Mouse (Mus musculus) MEL (cell line): ENCODE measurements around the gene Prdm16. TPM values are rescaled to one million over a fixed set of nuclear protein-coding genes. Genes with fewer than 3 reads are reported as not detected.

Experiments
- DNase-seq: peaks from one replicate; pipeline ENCODE4 v3.0.0; 2011; ENCODE audit warnings: low read depth, low spot score
- H3K27ac ChIP-seq: 2 replicates; pipeline ENCODE4 v1.5.1; 2012; ENCODE audit warnings: low read depth, mild to moderate bottlenecking, control low read depth, low read length, moderate library complexity; ENCODE audit not compliant: control insufficient read depth
- H3K27me3 ChIP-seq, 2 experiments: fragments of 150-350 bp in 1 of 2; sonication (generic) in 1 of 2; 2 replicates each; pipeline ENCODE4 v1.6.1; 2012; ENCODE audit warnings: low read length in 2 of 2, mild to moderate bottlenecking in 2 of 2, improper control_type of control experiment in 1 of 2, moderate library complexity in 1 of 2; ENCODE audit not compliant: insufficient read depth in 2 of 2, control insufficient read depth in 1 of 2
- H3K36me3 ChIP-seq, 2 experiments: 2 replicates each; pipeline ENCODE4 v1.6.1; 2012 to 2014; ENCODE audit warnings: low read length in 2 of 2, improper control_type of control experiment in 1 of 2, inconsistent platforms in 1 of 2, mild to moderate bottlenecking in 1 of 2; ENCODE audit not compliant: insufficient read depth in 2 of 2, control insufficient read depth in 1 of 2
- H3K4me1 ChIP-seq, 2 experiments: fragments of 150-350 bp in 1 of 2; sonication (generic) in 1 of 2; 2 replicates each; pipeline ENCODE4 v1.6.1; 2012; ENCODE audit warnings: low read length in 2 of 2, improper control_type of control experiment in 1 of 2, mild to moderate bottlenecking in 1 of 2; ENCODE audit not compliant: insufficient read depth in 2 of 2, control insufficient read depth in 1 of 2
- H3K4me3 ChIP-seq, 2 experiments: fragments of 150-350 bp in 1 of 2; sonication (generic) in 1 of 2; 2 replicates each; pipeline ENCODE4 v1.5.1; 2012; ENCODE audit warnings: low read depth in 2 of 2, low read length in 2 of 2, mild to moderate bottlenecking in 2 of 2, moderate library complexity in 2 of 2, control low read depth in 1 of 2, improper control_type of control experiment in 1 of 2; ENCODE audit not compliant: control insufficient read depth in 1 of 2, insufficient read depth in 1 of 2
- H3K79me2 ChIP-seq: 2 replicates; pipeline ENCODE4 v1.6.1; 2012; ENCODE audit warnings: mild to moderate bottlenecking, low read length, moderate library complexity; ENCODE audit not compliant: control insufficient read depth, poor library complexity, insufficient read depth
- H3K9ac ChIP-seq: 2 replicates; pipeline ENCODE4 v1.6.1; 2012; ENCODE audit warnings: low read depth, mild to moderate bottlenecking, control low read depth, low read length, moderate library complexity; ENCODE audit not compliant: control insufficient read depth, poor library complexity, severe bottlenecking
- H3K9me3 ChIP-seq: fragments of 150-350 bp; sonication (generic); replicated peaks from 2 replicates; pipeline ENCODE4 v1.6.1; 2012; ENCODE audit warnings: mild to moderate bottlenecking, low read length, improper control_type of control experiment, moderate library complexity; ENCODE audit not compliant: insufficient read depth
- CHD1 ChIP-seq: IDR thresholded peaks from 2 replicates; pipeline ENCODE4 v1.6.1; 2012; ENCODE audit warnings: low read depth, mild to moderate bottlenecking, inconsistent platforms, low read length, improper control_type of control experiment
- CHD2 ChIP-seq: IDR thresholded peaks from 2 replicates; pipeline ENCODE4 v1.6.1; 2011; ENCODE audit warnings: low read length, improper control_type of control experiment
- CTCF ChIP-seq, 3 experiments: IDR thresholded peaks in 2 of 3; conservative IDR thresholded peaks in 1 of 3; 2 replicates each; pipeline ENCODE4 v1.5.1; 2011 to 2012; ENCODE audit warnings: low read length in 3 of 3, low read depth in 2 of 3, mild to moderate bottlenecking in 2 of 3, improper control_type of control experiment in 1 of 3, inconsistent platforms in 1 of 3, mixed read lengths in 1 of 3, moderate library complexity in 1 of 3; ENCODE audit not compliant: control insufficient read depth in 1 of 3, insufficient read depth in 1 of 3, poor library complexity in 1 of 3, severe bottlenecking in 1 of 3
- E2F4 ChIP-seq: IDR thresholded peaks from 2 replicates; pipeline ENCODE4 v1.6.1; 2011; ENCODE audit warnings: low read depth, low read length, improper control_type of control experiment, borderline replicate concordance
- EP300 ChIP-seq, 2 experiments: IDR thresholded peaks; 2 replicates each; pipeline ENCODE4 v1.6.1; 2011; ENCODE audit warnings: improper control_type of control experiment in 2 of 2, low read length in 2 of 2, low read depth in 1 of 2, mild to moderate bottlenecking in 1 of 2
- GATA1 ChIP-seq: IDR thresholded peaks from 2 replicates; pipeline ENCODE4 v1.6.1; 2011; ENCODE audit warnings: low read depth, low read length, improper control_type of control experiment
- HCFC1 ChIP-seq: IDR thresholded peaks from 2 replicates; pipeline ENCODE4 v1.6.1; 2012; ENCODE audit warnings: low read depth, mild to moderate bottlenecking, inconsistent platforms, low read length, improper control_type of control experiment, moderate library complexity
- MAX ChIP-seq: IDR thresholded peaks from 2 replicates; pipeline ENCODE4 v1.6.1; 2011; ENCODE audit warnings: low read length, improper control_type of control experiment
- MEF2A ChIP-seq: IDR thresholded peaks from 2 replicates; pipeline ENCODE4 v1.6.1; 2014; ENCODE audit warnings: low read depth, mild to moderate bottlenecking, inconsistent platforms, low read length, improper control_type of control experiment; ENCODE audit not compliant: poor library complexity, insufficient replicate concordance, severe bottlenecking; ENCODE audit errors: extremely low read depth
- MYB ChIP-seq: IDR thresholded peaks from 2 replicates; pipeline ENCODE4 v1.6.1; 2011; ENCODE audit warnings: mild to moderate bottlenecking, low read depth, low read length, improper control_type of control experiment
- MYC ChIP-seq: IDR thresholded peaks from 2 replicates; pipeline ENCODE4 v1.6.1; 2011; ENCODE audit warnings: low read depth, mild to moderate bottlenecking, low read length, improper control_type of control experiment, moderate library complexity
- NRF1 ChIP-seq: IDR thresholded peaks from 2 replicates; pipeline ENCODE4 v1.6.1; 2014; ENCODE audit warnings: low read depth, mild to moderate bottlenecking, inconsistent platforms, low read length, improper control_type of control experiment, moderate library complexity; ENCODE audit not compliant: poor library complexity, insufficient read depth, severe bottlenecking
- POLR2AphosphoS5 ChIP-seq: IDR thresholded peaks from 2 replicates; pipeline ENCODE4 v1.6.1; 2012; ENCODE audit warnings: low read depth, borderline replicate concordance, mild to moderate bottlenecking, inconsistent platforms, low read length, moderate library complexity, mixed read lengths
- RAD21 ChIP-seq: IDR thresholded peaks from 2 replicates; pipeline ENCODE4 v1.6.1; 2011; ENCODE audit warnings: mild to moderate bottlenecking, low read depth, low read length, improper control_type of control experiment
- SIN3A ChIP-seq: IDR thresholded peaks from 2 replicates; pipeline ENCODE4 v1.6.1; 2012; ENCODE audit warnings: low read length, improper control_type of control experiment, inconsistent platforms
- SMC3 ChIP-seq: IDR thresholded peaks from 2 replicates; pipeline ENCODE4 v1.6.1; 2011; ENCODE audit warnings: low read depth, low read length, improper control_type of control experiment
- TAL1 ChIP-seq: IDR thresholded peaks from 2 replicates; pipeline ENCODE4 v1.6.1; 2012; ENCODE audit warnings: mild to moderate bottlenecking, inconsistent platforms, low read length, moderate library complexity, mixed read lengths
- TCF12 ChIP-seq: IDR thresholded peaks from 2 replicates; pipeline ENCODE4 v1.6.1; 2014; ENCODE audit warnings: low read depth, mild to moderate bottlenecking, inconsistent platforms, low read length, improper control_type of control experiment, moderate library complexity
- ZC3H11A ChIP-seq: IDR thresholded peaks from 2 replicates; pipeline ENCODE4 v1.6.1; 2012; ENCODE audit warnings: low read depth, mild to moderate bottlenecking, inconsistent platforms, low read length, improper control_type of control experiment
- ZMIZ1 ChIP-seq: IDR thresholded peaks from 2 replicates; pipeline ENCODE4 v1.6.1; 2012; ENCODE audit warnings: low read depth, mild to moderate bottlenecking, inconsistent platforms, low read length, improper control_type of control experiment, moderate library complexity
- polyA plus RNA-seq, 2 experiments: library from polyadenylated mRNA; stranded (reverse) in 1 of 2; unstranded in 1 of 2; fragments of >175 nt in 1 of 2; fragments of >200 nt in 1 of 2; gene quantifications; 2 replicates each; pipeline versions ENCODE4 v1.2.1 to v1.2.4; 2012; ENCODE audit warnings: low replicate concordance in 2 of 2, low read depth in 1 of 2; ENCODE audit not compliant: insufficient read length in 2 of 2, insufficient read depth in 1 of 2, missing spikeins in 1 of 2
- total RNA-seq: library from RNA; depleted of rRNA; stranded (reverse); fragments of 300-350 nt; gene quantifications from 2 replicates; pipeline ENCODE4 v1.2.3, GENCODE M21; 2012

The Prdm16 gene
- total and polyA plus RNA-seq, 3 experiments: not detected

- Histone ChIP-seq H3K4me1 (no peaks in the 10 kb centered on the region), H3K36me3 (no peaks in the 10 kb centered on the region), H3K79me2 (no peaks in the 10 kb centered on the region), H3K9ac (no peak overlapping the region), H3K27me3 (no peaks in the 10 kb centered on the region), H3K9me3 (no peaks in the 10 kb centered on the region; the same call in 1 of the 2 replicates), H3K27ac (no peak overlapping the region), H3K4me3 (no peak overlapping the region)
- DNase-seq: no peak
- no peak for TF ChIP-seq MYB
- TF ChIP-seq ZMIZ1: no peak
- TF ChIP-seq CHD1: no peak
- no peak for TF ChIP-seq MYC
- no peak for TF ChIP-seq RAD21
- TF ChIP-seq MEF2A: no peak
- no peak for TF ChIP-seq SMC3
- no peak for TF ChIP-seq ZC3H11A
- no peak for TF ChIP-seq TCF12
- TF ChIP-seq NRF1: no peak
- TF ChIP-seq GATA1: no peak
- TF ChIP-seq HCFC1: no peak
- TF ChIP-seq TAL1: no peak
Measured at GRCm38 (mm10) chr4:154294262-154294731, 342.4 kb downstream of the Prdm16 start.

- no peaks in the 10 kb centered on the region for H3K79me2 ChIP-seq
- TF ChIP-seq TCF12 (no peak), MAX (no peak), CHD2 (no peak), ZMIZ1 (no peak), CTCF (IDR thresholded peaks at IDR 0.05 in 2 of 3, conservative IDR thresholded peaks at IDR 0.05 in 1 of 3; ENCODE audit: control insufficient read depth in 1 of 3, insufficient read depth in 1 of 3, low read depth in 2 of 3, low read length in 3 of 3, poor library complexity in 1 of 3, severe bottlenecking in 1 of 3) (no peak), SIN3A (no peak), EP300 (IDR thresholded peaks at IDR 0.05; ENCODE audit: low read depth in 1 of 2, low read length in 2 of 2) (no peak), HCFC1 (no peak), POLR2AphosphoS5 (no peak), E2F4 (no peak), RAD21 (no peak)
- no peak overlapping the region for H3K4me3 ChIP-seq
- no peaks in the 10 kb centered on the region for H3K27me3 ChIP-seq
- no peak overlapping the region for H3K9ac ChIP-seq
- H3K4me1 ChIP-seq: no peaks in the 10 kb centered on the region
- no peaks in the 10 kb centered on the region for H3K36me3 ChIP-seq
- no peak overlapping the region for H3K27ac ChIP-seq
- no peaks in the 10 kb centered on the region; the same call in 1 of the 2 replicates for H3K9me3 ChIP-seq
- DNase-seq: no peak
Measured at GRCm38 (mm10) chr4:154293735-154294201, 342.9 kb downstream of the Prdm16 start.
